Mouse (Mus musculus) MN1 (cell line): ENCODE measurements around the gene Rab20.

ENCODE experiments used
- DNase-seq: peaks from one replicate; pipeline ENCODE4 v3.0.0-alpha.2; 2016; ENCODE audit warnings: low spot score

The Rab20 gene

GRCm38 (mm10) chr8:11403813-11404212 lies 74.7 kb downstream of the Rab20 start:
- DNase-seq = no peak
